Mouse (Mus musculus): ENCODE data around the gene Dnajc30. TPM values are rescaled to one million over a fixed set of nuclear protein-coding genes. Genes with fewer than 3 reads are reported as not detected.
A peak's percentile ranks its signal among the peaks of the same experiment; 100 is the strongest.

Dnajc30 gene
- 10 to 100 TPM in 2 of 26 experiments, 1 to 10 TPM in 23, under 1 TPM in 1; 0.81 to 13.1 (median 5.2) TPM for total RNA-seq (2018; cell fraction: chromatin; rRNA removed)
- 10 to 100 TPM; 13.1 to 22.5 (median 18.9) TPM for total RNA-seq (2018; cell fraction: cytosol; rRNA removed)
- total RNA-seq (2018; cell fraction: nucleus; rRNA removed) = 10 to 100 TPM in 9 of 26 experiments, 1 to 10 TPM in 17; 1.9 to 16.2 (median 7.1) TPM
- 15.8 to 18.7 TPM (median 18.1 TPM) in 3 replicates for polyA plus RNA-seq (2018)

- under 1% methylated on average over 52 of the region's 52 CpGs for WGBS (ENCODE audit: missing documents)
- Histone ChIP-seq H3K27ac (no peak within 1 kb of the TSS), H3K4me3 (ENCODE audit: inconsistent target) (peak within 1 kb of the TSS; percentile 92), H3K36me3 (ENCODE audit: inconsistent target) (peaks cover 17% of the 10 kb centered on the region; the same call in 1 of the 2 replicates), H3K79me2 (ENCODE audit: inconsistent target) (peaks cover 23% of the 10 kb centered on the region; the same call in 1 of the 2 replicates)
Observed at GRCm38 (mm10) chr5:135063629-135064381, at the start of gene Dnajc30. Gene Dnajc30 (plus strand): TSS chr5:135064202.

DNA sequence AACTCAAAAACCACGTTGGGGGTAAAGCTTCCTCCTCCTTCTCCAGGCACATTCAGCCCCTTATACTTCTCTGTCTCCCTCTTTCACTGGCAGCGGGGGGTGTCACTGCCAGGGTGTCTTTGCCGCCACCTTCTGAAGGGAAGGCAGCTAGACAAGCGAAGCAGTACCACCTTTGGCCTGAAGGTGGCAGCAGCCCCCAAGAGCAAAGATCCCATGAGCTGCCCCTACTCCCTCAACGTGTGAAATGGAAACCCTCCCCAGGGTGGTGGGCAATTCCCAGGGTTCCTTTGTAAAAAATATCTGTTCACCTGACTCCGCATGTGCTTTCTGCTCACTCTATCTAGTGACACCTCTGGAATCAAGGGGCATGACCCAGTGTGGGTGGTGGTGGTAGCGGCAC lies 48.5 kb upstream of the Dnajc30 start:
- 17% methylated on average over 7 of the region's 7 CpGs for WGBS (ENCODE audit: missing documents)
- Histone ChIP-seq H3K36me3 (ENCODE audit: inconsistent target) (no peaks in the 10 kb centered on the region), H3K27ac (no peak overlapping the region), H3K79me2 (ENCODE audit: inconsistent target) (no peaks in the 10 kb centered on the region), H3K4me3 (ENCODE audit: inconsistent target) (no peak overlapping the region)

GRCm38 (mm10) chr5:135016224-135016759 lies 47.7 kb upstream of the Dnajc30 start:
- H3K4me3 ChIP-seq (ENCODE audit: inconsistent target) = no peak overlapping the region
- no peak overlapping the region for H3K27ac ChIP-seq
- H3K36me3 ChIP-seq (ENCODE audit: inconsistent target) = no peaks in the 10 kb centered on the region
- H3K79me2 ChIP-seq (ENCODE audit: inconsistent target) = no peaks in the 10 kb centered on the region
- 69% methylated on average over 4 of the region's 4 CpGs for WGBS (ENCODE audit: missing documents)

DNA sequence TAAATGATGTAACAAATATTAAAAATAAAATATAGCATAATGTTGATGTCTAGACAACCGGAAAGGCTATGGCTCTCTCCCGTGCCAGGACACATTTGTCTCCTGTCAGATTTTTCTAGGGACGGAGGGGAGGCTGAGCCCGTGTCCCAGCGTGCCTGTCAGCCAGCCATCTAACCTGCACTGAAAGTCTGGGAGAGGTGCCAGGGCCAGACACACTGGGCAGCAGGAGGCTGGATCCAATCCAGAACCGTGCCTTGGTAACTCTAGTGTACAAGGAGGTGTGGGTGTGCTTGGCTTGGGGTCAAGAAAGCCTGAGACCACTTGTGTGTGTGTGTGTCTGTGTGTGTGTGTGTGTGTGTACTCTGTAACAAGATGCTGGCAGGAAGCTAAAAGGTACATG lies 42.2 kb upstream of the Dnajc30 start:
- H3K36me3 ChIP-seq (ENCODE audit: inconsistent target) = no peaks in the 10 kb centered on the region
- H3K27ac ChIP-seq = no peak overlapping the region
- H3K79me2 ChIP-seq (ENCODE audit: inconsistent target) = no peaks in the 10 kb centered on the region
- 29% methylated on average over 6 of the region's 6 CpGs for WGBS (ENCODE audit: missing documents)
- H3K4me3 ChIP-seq (ENCODE audit: inconsistent target) = no peak overlapping the region

GRCm38 (mm10) chr5:135023344-135024173 lies 40.4 kb upstream of the Dnajc30 start, which contains the start of gene Stx1a:
Gene Stx1a (plus strand): TSS chr5:135023482.
- Histone ChIP-seq H3K36me3 (ENCODE audit: inconsistent target) (no peaks in the 10 kb centered on the region), H3K4me3 (ENCODE audit: inconsistent target) (peak within 1 kb of the TSS; percentile 36), H3K27ac (no peak within 1 kb of the TSS), H3K79me2 (ENCODE audit: inconsistent target) (no peaks in the 10 kb centered on the region)
- 3% methylated on average over 53 of the region's 61 CpGs for WGBS (ENCODE audit: missing documents)

- no peaks in the 10 kb centered on the region for H3K36me3 ChIP-seq (ENCODE audit: inconsistent target)
- H3K4me3 ChIP-seq (ENCODE audit: inconsistent target) = no peak overlapping the region
- H3K27ac ChIP-seq = no peak overlapping the region
- 17% methylated on average over 11 of the region's 11 CpGs for WGBS (ENCODE audit: missing documents)
- no peaks in the 10 kb centered on the region for H3K79me2 ChIP-seq (ENCODE audit: inconsistent target)
Observed at GRCm38 (mm10) chr5:135024665-135025224, 39.3 kb upstream of the Dnajc30 start.

DNA sequence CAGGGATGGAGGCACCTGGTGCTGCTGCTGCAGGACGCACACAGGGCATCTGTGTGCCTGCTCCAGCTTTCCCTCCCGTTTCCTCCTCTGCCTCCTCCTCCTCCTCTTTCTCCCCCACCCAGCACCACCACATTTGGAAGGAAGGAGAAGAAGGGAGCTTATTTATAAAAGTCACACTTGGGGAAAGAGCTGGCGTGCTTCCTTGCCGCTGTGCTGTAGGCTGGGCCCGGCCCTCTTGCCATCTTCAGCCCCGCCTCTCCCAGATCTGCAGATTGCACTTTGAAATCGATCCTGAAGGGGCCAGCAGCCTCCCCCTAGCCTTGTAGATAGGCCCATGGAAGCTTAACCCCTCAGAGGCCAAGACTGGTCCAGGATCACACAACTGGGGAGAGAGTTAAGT lies 38.1 kb upstream of the Dnajc30 start:
- Histone ChIP-seq H3K27ac (no peak overlapping the region), H3K79me2 (ENCODE audit: inconsistent target) (no peaks in the 10 kb centered on the region), H3K36me3 (ENCODE audit: inconsistent target) (no peaks in the 10 kb centered on the region), H3K4me3 (ENCODE audit: inconsistent target) (no peak overlapping the region)
- WGBS (ENCODE audit: missing documents) = 15% methylated on average over 7 of the region's 7 CpGs

GRCm38 (mm10) chr5:135029007-135029854 lies 34.8 kb upstream of the Dnajc30 start:
- Histone ChIP-seq H3K27ac (no peak overlapping the region), H3K4me3 (ENCODE audit: inconsistent target) (no peak overlapping the region), H3K79me2 (ENCODE audit: inconsistent target) (no peaks in the 10 kb centered on the region), H3K36me3 (ENCODE audit: inconsistent target) (no peaks in the 10 kb centered on the region)
- WGBS (ENCODE audit: missing documents) = 29% methylated on average over 17 of the region's 18 CpGs

- H3K36me3 ChIP-seq (ENCODE audit: inconsistent target) = no peaks in the 10 kb centered on the region
- 91% methylated on average over 5 of the region's 5 CpGs for WGBS (ENCODE audit: missing documents)
- no peaks in the 10 kb centered on the region for H3K79me2 ChIP-seq (ENCODE audit: inconsistent target)
- no peak overlapping the region for H3K4me3 ChIP-seq (ENCODE audit: inconsistent target)
- H3K27ac ChIP-seq = no peak overlapping the region
Observed at GRCm38 (mm10) chr5:135032581-135032980, 31.4 kb upstream of the Dnajc30 start.

DNA sequence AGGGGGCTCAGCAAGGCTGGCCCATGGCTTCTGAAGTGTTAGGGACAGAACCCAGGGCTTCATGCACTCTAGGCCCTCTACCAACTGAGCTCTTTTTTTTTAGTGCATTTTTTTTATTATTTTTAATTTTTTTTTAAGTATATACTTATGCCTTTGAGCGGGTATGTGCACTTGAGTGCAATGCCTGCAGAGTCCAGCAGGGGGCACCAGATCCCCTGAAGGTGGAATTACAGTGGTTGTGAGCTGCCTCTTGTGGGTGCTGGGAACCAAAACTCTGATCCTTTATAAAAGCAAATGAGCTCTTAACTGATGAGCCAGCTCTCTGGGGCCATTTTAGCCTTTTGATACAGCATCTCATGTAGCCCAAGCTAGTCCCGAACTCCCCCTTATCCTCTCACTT lies 29.4 kb upstream of the Dnajc30 start:
- no peak overlapping the region for H3K27ac ChIP-seq
- no peaks in the 10 kb centered on the region for H3K79me2 ChIP-seq (ENCODE audit: inconsistent target)
- no peaks in the 10 kb centered on the region for H3K36me3 ChIP-seq (ENCODE audit: inconsistent target)
- 100% methylated on average over 2 of the region's 2 CpGs for WGBS (ENCODE audit: missing documents)
- H3K4me3 ChIP-seq (ENCODE audit: inconsistent target) = no peak overlapping the region

GRCm38 (mm10) chr5:135035608-135036359 lies 28.2 kb upstream of the Dnajc30 start:
- no peak overlapping the region for H3K27ac ChIP-seq

GRCm38 (mm10) chr5:135037946-135038345 lies 26.1 kb upstream of the Dnajc30 start:
- Histone ChIP-seq H3K27ac (no peak overlapping the region), H3K79me2 (ENCODE audit: inconsistent target) (no peaks in the 10 kb centered on the region), H3K4me3 (ENCODE audit: inconsistent target) (no peak overlapping the region), H3K36me3 (ENCODE audit: inconsistent target) (no peaks in the 10 kb centered on the region)
- 44% methylated on average over 3 of the region's 3 CpGs for WGBS (ENCODE audit: missing documents)

More at GRCm38 (mm10) chr5:135035608-135036359, 28.2 kb upstream of the Dnajc30 start:
- Histone ChIP-seq H3K36me3 (ENCODE audit: inconsistent target) (no peaks in the 10 kb centered on the region), H3K79me2 (ENCODE audit: inconsistent target) (no peaks in the 10 kb centered on the region), H3K4me3 (ENCODE audit: inconsistent target) (no peak overlapping the region)
- WGBS (ENCODE audit: missing documents) = 80% methylated on average over 18 of the region's 18 CpGs

DNA sequence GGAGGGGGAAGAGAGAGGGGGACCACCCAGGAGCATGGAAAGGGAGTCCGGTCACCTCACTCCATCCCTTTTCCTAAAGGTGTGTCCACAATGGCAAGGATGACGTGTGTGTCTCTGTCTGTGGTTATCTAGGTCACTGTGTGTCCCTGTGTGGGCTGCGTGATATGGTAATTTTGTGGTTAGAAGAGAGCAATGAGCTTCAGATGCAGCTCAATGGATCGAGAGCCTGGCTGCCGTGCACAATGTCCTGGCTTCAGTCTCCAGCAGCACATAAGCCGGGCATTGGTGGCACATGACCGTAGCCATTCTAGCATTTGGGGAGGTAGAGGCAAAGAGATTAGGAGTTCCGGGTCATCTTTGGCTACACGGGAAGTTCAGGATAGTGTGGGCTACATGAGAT lies 24.5 kb upstream of the Dnajc30 start:
- no peaks in the 10 kb centered on the region for H3K79me2 ChIP-seq (ENCODE audit: inconsistent target)
- 56% methylated on average over 9 of the region's 9 CpGs for WGBS (ENCODE audit: missing documents)
- no peaks in the 10 kb centered on the region for H3K36me3 ChIP-seq (ENCODE audit: inconsistent target)
- H3K27ac ChIP-seq = no peak overlapping the region
- H3K4me3 ChIP-seq (ENCODE audit: inconsistent target) = no peak overlapping the region
